ENCODE assay signal across 9 mouse cellular contexts in the genomic region with DNA sequence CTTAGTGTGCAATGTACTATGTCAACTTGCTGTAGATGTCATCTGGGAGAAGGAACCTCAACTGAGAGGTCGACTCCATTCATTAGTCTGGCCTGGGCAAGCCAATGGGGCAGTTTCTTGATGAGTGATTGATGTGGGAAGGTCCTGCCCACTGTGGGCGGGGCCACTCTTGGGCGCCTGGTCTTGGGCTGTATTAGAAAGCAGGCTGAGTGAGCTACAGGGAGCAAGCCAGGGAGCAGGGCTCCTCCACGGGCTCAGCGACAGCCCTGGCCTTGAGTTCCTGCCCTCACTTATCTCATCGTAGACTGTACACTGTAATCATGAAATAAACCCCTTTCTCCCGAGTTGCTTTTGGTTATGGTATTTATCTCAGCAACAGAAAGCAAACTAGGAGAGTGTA. TPM values are rescaled to one million over a fixed set of nuclear protein-coding genes. Genes with fewer than 3 reads are reported as not detected.
A peak's percentile ranks its signal among the peaks of the same experiment; 100 is the strongest.
DNase-seq lines count a peak whose midpoint lies in the region; ATAC-seq and TF ChIP-seq lines count a peak whose summit lies in the region.
"Had no signal": no experiment of that assay in that cellular context is flagged by ENCODE, and none has a peak within 500 bp of the region (broad histone marks: within the 10 kb centered on the region; RNA-seq: fewer than 3 reads in every experiment).

No protein-coding gene starts in this region.

- H3K4me3 ChIP-seq in midbrain, embryonic 11.5 days (ENCODE audit: low read depth, low read length) = no peak overlapping the region
- no peak overlapping the region for H3K4me3 ChIP-seq in midbrain, embryonic 15.5 days
- no peak overlapping the region for H3K4me3 ChIP-seq in liver, embryonic 12.5 days
- no peak overlapping the region for H3K4me3 ChIP-seq in testis, adult 2 months (ENCODE audit: control insufficient read depth, low read depth, low read length)
- H3K4me3 ChIP-seq: neural tube, embryonic 12.5 days had no signal

- intact Hi-C loops in left cerebral cortex, postnatal 14 days (cut with DNase I) = no loop called here

- no peaks in the 10 kb centered on the region for H3K9me3 ChIP-seq in midbrain, embryonic 11.5 days (ENCODE audit: control insufficient read depth, low read length)
- H3K9me3 ChIP-seq in midbrain, embryonic 15.5 days = no peaks in the 10 kb centered on the region
- H3K9me3 ChIP-seq in liver, embryonic 12.5 days (replicated peaks) = no peaks in the 10 kb centered on the region
- H3K9me3 ChIP-seq: neural tube, embryonic 12.5 days had no signal

- 19% methylated on average over 7 of the region's 7 CpGs for WGBS in midbrain, embryonic 11.5 days
- WGBS in midbrain, embryonic 15.5 days = 18% methylated on average over 7 of the region's 7 CpGs
- WGBS in liver, embryonic 12.5 days (ENCODE audit: insufficient replicate concordance) = 5% methylated on average over 7 of the region's 7 CpGs

- 0 out of 2 replicates have a peak, but pooled peaks have one; percentile 13 for TF ChIP-seq POLR2A in testis, adult 2 months (IDR thresholded peaks at IDR 0.05; ENCODE audit: control insufficient read depth, low read depth, low read length)

- no peak overlapping the region for H3K9ac ChIP-seq in midbrain, embryonic 11.5 days (ENCODE audit: low read length)
- H3K9ac ChIP-seq in midbrain, embryonic 15.5 days = no peak overlapping the region
- peak overlapping the region; percentile 37; the same call in 1 of the 2 replicates for H3K9ac ChIP-seq in liver, embryonic 12.5 days
- H3K9ac ChIP-seq: neural tube, embryonic 12.5 days had no signal

- H3K27me3 ChIP-seq in midbrain, embryonic 11.5 days (ENCODE audit: control insufficient read depth, insufficient read depth, low read length) = peaks cover 11% of the 10 kb centered on the region; the same call in 1 of the 2 replicates
- peaks cover 40% of the 10 kb centered on the region for H3K27me3 ChIP-seq in midbrain, embryonic 15.5 days (replicated peaks)
- H3K27me3 ChIP-seq in liver, embryonic 12.5 days (replicated peaks) = peaks cover 46% of the 10 kb centered on the region
- no peaks in the 10 kb centered on the region for H3K27me3 ChIP-seq in testis, adult 2 months (ENCODE audit: control insufficient read depth, insufficient read depth, low read length)

- H3K36me3 ChIP-seq in midbrain, embryonic 11.5 days (ENCODE audit: control insufficient read depth, insufficient read depth, low read length) = no peaks in the 10 kb centered on the region
- H3K36me3 ChIP-seq in midbrain, embryonic 15.5 days (replicated peaks) = no peaks in the 10 kb centered on the region
- no peaks in the 10 kb centered on the region for H3K36me3 ChIP-seq in liver, embryonic 12.5 days
- H3K36me3 ChIP-seq in testis, adult 2 months (ENCODE audit: control insufficient read depth, insufficient read depth, low read length) = no peaks in the 10 kb centered on the region
- H3K36me3 ChIP-seq: neural tube, embryonic 12.5 days had no signal

- ATAC-seq in midbrain, embryonic 11.5 days (ENCODE audit: low FRiP score) = 0 out of 2 replicates have a peak, but pooled peaks have one; percentile 33
- no peak for ATAC-seq in midbrain, embryonic 15.5 days (replicated peaks)
- peak; percentile 82 for ATAC-seq in liver, embryonic 12.5 days

- no peak for DNase-seq in midbrain, embryonic 11.5 days (ENCODE audit: low spot score, missing footprints)
- DNase-seq in c-Kit-positive CD71-positive TER-119-negative erythroid progenitor cells, embryonic 14.5 days (ENCODE audit: low read depth) = peak; percentile 85
- no peak for DNase-seq in heart, adult 18-20 months
- DNase-seq in left cerebral cortex, postnatal 14 days (ENCODE audit: low spot score in 2 of 2) = no peak

- peaks cover under 1% of the 10 kb centered on the region for H3K4me1 ChIP-seq in midbrain, embryonic 11.5 days (ENCODE audit: control insufficient read depth, insufficient read depth, low read length)
- no peaks in the 10 kb centered on the region for H3K4me1 ChIP-seq in midbrain, embryonic 15.5 days
- peaks cover 58% of the 10 kb centered on the region for H3K4me1 ChIP-seq in liver, embryonic 12.5 days
- peaks cover 32% of the 10 kb centered on the region for H3K4me1 ChIP-seq in testis, adult 2 months (ENCODE audit: control insufficient read depth, insufficient read depth, low read length)
- H3K4me1 ChIP-seq: neural tube, embryonic 12.5 days had no signal

- no peak overlapping the region for H3K27ac ChIP-seq in midbrain, embryonic 11.5 days (ENCODE audit: low read depth, low read length)
- H3K27ac ChIP-seq in midbrain, embryonic 15.5 days = no peak overlapping the region
- peak overlapping the region; percentile 91 for H3K27ac ChIP-seq in liver, embryonic 12.5 days
- no peak overlapping the region for H3K27ac ChIP-seq in testis, adult 2 months (ENCODE audit: control insufficient read depth, insufficient read depth, low read depth, low read length)
- H3K27ac ChIP-seq: neural tube, embryonic 12.5 days had no signal

- no peak overlapping the region for H3K4me2 ChIP-seq in midbrain, embryonic 11.5 days
- no peak overlapping the region for H3K4me2 ChIP-seq in midbrain, embryonic 15.5 days
- peak overlapping the region; percentile 94 for H3K4me2 ChIP-seq in liver, embryonic 12.5 days
- H3K4me2 ChIP-seq: neural tube, embryonic 12.5 days had no signal

- TF ChIP-seq CTCF in testis, adult 2 months (IDR thresholded peaks at IDR 0.05; ENCODE audit: control insufficient read depth, insufficient read depth, insufficient replicate concordance, low read depth, low read length) = no peak

RNA-seq across cellular contexts. Expression of gene Atp8b3, which starts 5.2 kb away (rescaled TPM):
- polyA plus RNA-seq in midbrain, embryonic 11.5 days (2014; fragmentation: Nextera tagmentation; extraction: Ambion mirVana) = 0.81 and 1.2 TPM in 2 replicates
- 0.90 and 1.2 TPM in 2 replicates for polyA plus RNA-seq in midbrain, embryonic 15.5 days (2015; fragmentation: Nextera tagmentation; extraction: Ambion mirVana)
- polyA plus RNA-seq in liver, embryonic 12.5 days (2016; fragmentation: Nextera tagmentation; extraction: Ambion mirVana) = 0.02 and 0.08 TPM in 2 replicates
- 1,123 and 1,230 TPM in 2 replicates for polyA plus RNA-seq in testis, adult 2 months (2012; rRNA removed)
- not detected for total RNA-seq in heart, adult 18-20 months (2021)
- under 1 TPM; 0.15 TPM for total RNA-seq in left cerebral cortex, postnatal 14 days (2021)

RNA-seq across cellular contexts. Expression of gene Rexo1, which starts 27.7 kb away (rescaled TPM):
- polyA plus RNA-seq in midbrain, embryonic 11.5 days (2014; fragmentation: Nextera tagmentation; extraction: Ambion mirVana) = 21.6 and 23.5 TPM in 2 replicates
- 33.9 and 35.0 TPM in 2 replicates for polyA plus RNA-seq in midbrain, embryonic 15.5 days (2015; fragmentation: Nextera tagmentation; extraction: Ambion mirVana)
- 23.2 and 23.9 TPM in 2 replicates for polyA plus RNA-seq in liver, embryonic 12.5 days (2016; fragmentation: Nextera tagmentation; extraction: Ambion mirVana)
- polyA plus RNA-seq in testis, adult 2 months (2012; rRNA removed) = 201 and 214 TPM in 2 replicates
- total RNA-seq in heart, adult 18-20 months (2021) = 10 to 100 TPM; 11.2 to 11.6 TPM
- total RNA-seq in left cerebral cortex, postnatal 14 days (2021) = 10 to 100 TPM; 44.5 to 46.3 TPM

RNA-seq across cellular contexts. Expression of gene Onecut3, which starts 39.1 kb away (rescaled TPM):
- polyA plus RNA-seq in midbrain, embryonic 11.5 days (2014; fragmentation: Nextera tagmentation; extraction: Ambion mirVana) = 2.7 and 2.8 TPM in 2 replicates
- 1.9 and 2.6 TPM in 2 replicates for polyA plus RNA-seq in midbrain, embryonic 15.5 days (2015; fragmentation: Nextera tagmentation; extraction: Ambion mirVana)
- polyA plus RNA-seq in liver, embryonic 12.5 days (2016; fragmentation: Nextera tagmentation; extraction: Ambion mirVana) = 0.29 and 0.33 TPM in 2 replicates
- polyA plus RNA-seq in testis, adult 2 months (2012; rRNA removed) = 0.43 and 0.52 TPM in 2 replicates
- under 1 TPM in 1 of 2 experiments, not detected in 1; 0.05 TPM for total RNA-seq in heart, adult 18-20 months (2021)
- not detected for total RNA-seq in left cerebral cortex, postnatal 14 days (2021)
- total RNA-seq: left cerebral cortex, postnatal 25 days had no signal

RNA-seq across cellular contexts. Expression of gene Klf16, which starts 43.4 kb away (rescaled TPM):
- 3.1 and 3.2 TPM in 2 replicates for polyA plus RNA-seq in midbrain, embryonic 11.5 days (2014; fragmentation: Nextera tagmentation; extraction: Ambion mirVana)
- 6.0 and 6.3 TPM in 2 replicates for polyA plus RNA-seq in midbrain, embryonic 15.5 days (2015; fragmentation: Nextera tagmentation; extraction: Ambion mirVana)
- polyA plus RNA-seq in liver, embryonic 12.5 days (2016; fragmentation: Nextera tagmentation; extraction: Ambion mirVana) = 24.0 and 24.7 TPM in 2 replicates
- polyA plus RNA-seq in testis, adult 2 months (2012; rRNA removed) = 7.5 and 7.7 TPM in 2 replicates
- 1 to 10 TPM; 5.2 to 5.5 TPM for total RNA-seq in heart, adult 18-20 months (2021)
- 10 to 100 TPM; 46.7 to 48.0 TPM for total RNA-seq in left cerebral cortex, postnatal 14 days (2021)

RNA-seq across cellular contexts. Expression of gene Abhd17a, which starts 56.4 kb away (rescaled TPM):
- polyA plus RNA-seq in midbrain, embryonic 11.5 days (2014; fragmentation: Nextera tagmentation; extraction: Ambion mirVana) = 90.8 and 109 TPM in 2 replicates
- polyA plus RNA-seq in midbrain, embryonic 15.5 days (2015; fragmentation: Nextera tagmentation; extraction: Ambion mirVana) = 126 and 152 TPM in 2 replicates
- 86.4 and 88.9 TPM in 2 replicates for polyA plus RNA-seq in liver, embryonic 12.5 days (2016; fragmentation: Nextera tagmentation; extraction: Ambion mirVana)
- polyA plus RNA-seq in testis, adult 2 months (2012; rRNA removed) = 246 and 291 TPM in 2 replicates
- 10 to 100 TPM; 40.6 to 44.8 TPM for total RNA-seq in heart, adult 18-20 months (2021)
- 100 to 1,000 TPM; 212 to 220 TPM for total RNA-seq in left cerebral cortex, postnatal 14 days (2021)

Comparison
In these comparisons a context has a peak if more than half of its experiments do, and no peak if none do; other contexts are left out.
1. RNA of gene Atp8b3, which starts 5.2 kb away (polyA plus RNA-seq): 1,123 to 1,230 TPM in testis, adult 2 months; 0.81 to 1.2 TPM in midbrain, embryonic 11.5 days, 0.90 to 1.2 TPM in midbrain, embryonic 15.5 days and 0.02 to 0.08 TPM in liver, embryonic 12.5 days; every median in the first group is over 100 times any median in the second.